Mouse (Mus musculus) cortical plate, adult 2 months (tissue): ENCODE measurements around the gene Nup98. TPM values are rescaled to one million over a fixed set of nuclear protein-coding genes. Genes with fewer than 3 reads are reported as not detected.

Source experiments
- H3K27ac ChIP-seq: fragments of 200-500 bp; 2 replicates; pipeline ENCODE4 v1.5.1; 2012; ENCODE audit warnings: low read length, control low read depth, inconsistent platforms; ENCODE audit not compliant: insufficient read depth
- H3K4me1 ChIP-seq: fragments of 200-500 bp; 2 replicates; pipeline ENCODE4 v1.6.1; 2011; ENCODE audit warnings: low read length; ENCODE audit not compliant: control insufficient read depth, insufficient read depth
- H3K4me3 ChIP-seq: fragments of 200-500 bp; 2 replicates; pipeline ENCODE4 v1.5.1; 2011; ENCODE audit warnings: mild to moderate bottlenecking, low read length, control low read depth; ENCODE audit not compliant: insufficient read depth
- CTCF ChIP-seq: fragments of 200-500 bp; IDR thresholded peaks from 2 replicates; pipeline ENCODE4 v1.5.1; 2011; ENCODE audit warnings: mild to moderate bottlenecking, control low read depth, low read length; ENCODE audit not compliant: insufficient read depth; ENCODE audit errors: extremely low read depth
- POLR2A ChIP-seq: fragments of 200-500 bp; IDR thresholded peaks from 2 replicates; pipeline ENCODE4 v1.6.1; 2011; ENCODE audit warnings: mild to moderate bottlenecking, low read length, control low read depth; ENCODE audit not compliant: insufficient read depth; ENCODE audit errors: extremely low read depth
- polyA plus RNA-seq: library from polyadenylated mRNA; depleted of rRNA; stranded (reverse); fragments of >200 nt; gene quantifications from 2 replicates; pipeline ENCODE4 v1.2.3, GENCODE M21; 2012

Nup98 gene
- polyA plus RNA-seq, 1 experiment: 17.1 TPM

DNA sequence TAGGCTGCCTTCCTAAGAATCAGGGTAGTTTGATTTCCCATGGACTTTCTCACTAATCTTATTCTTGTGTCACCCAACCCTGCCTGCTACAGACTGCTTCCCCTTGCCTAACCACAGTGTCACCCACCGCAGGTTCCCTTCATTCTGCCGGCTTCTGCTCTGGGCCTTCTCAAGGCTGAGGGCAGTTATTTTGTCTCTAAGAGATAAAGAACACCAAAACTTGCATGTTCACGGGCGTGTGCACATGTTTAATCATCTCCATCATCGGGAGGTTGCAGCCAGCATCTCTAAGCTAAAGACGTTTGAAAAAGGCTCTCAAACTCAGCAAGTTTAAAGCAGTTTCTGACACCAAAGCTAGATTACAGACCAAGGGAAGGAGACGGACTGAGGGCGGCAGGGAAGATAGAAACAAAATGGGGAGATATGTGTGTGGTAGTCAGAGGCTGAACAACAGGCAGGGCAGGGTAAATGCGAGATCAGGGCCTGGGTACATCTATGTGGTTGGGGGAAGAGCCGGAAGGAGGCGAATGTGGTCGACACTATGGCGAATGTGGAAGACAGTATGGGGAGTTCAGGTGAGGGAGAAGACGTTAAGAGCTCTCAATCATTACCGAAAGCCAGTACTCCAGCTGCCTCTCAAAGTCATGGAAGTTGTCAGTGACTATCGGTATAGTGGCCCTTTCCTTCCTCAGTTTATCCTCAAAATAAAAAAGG lies 38.9 kb upstream of the Nup98 start:
- Histone ChIP-seq H3K4me1 (peaks cover 3% of the 10 kb centered on the region; the same call in 1 of the 2 replicates), H3K4me3 (peak overlapping the region; percentile 82), H3K27ac (peak overlapping the region; percentile 83)
- no peak for TF ChIP-seq CTCF
- TF ChIP-seq POLR2A: no peak

GRCm38 (mm10) chr7:102246956-102247797 lies 37.2 kb upstream of the Nup98 start:
- peak overlapping the region; percentile 70 for H3K27ac ChIP-seq
- TF ChIP-seq POLR2A (no peak), CTCF (no peak)
- H3K4me3 ChIP-seq: no peak overlapping the region
- peaks cover 3% of the 10 kb centered on the region; the same call in 1 of the 2 replicates for H3K4me1 ChIP-seq

DNA sequence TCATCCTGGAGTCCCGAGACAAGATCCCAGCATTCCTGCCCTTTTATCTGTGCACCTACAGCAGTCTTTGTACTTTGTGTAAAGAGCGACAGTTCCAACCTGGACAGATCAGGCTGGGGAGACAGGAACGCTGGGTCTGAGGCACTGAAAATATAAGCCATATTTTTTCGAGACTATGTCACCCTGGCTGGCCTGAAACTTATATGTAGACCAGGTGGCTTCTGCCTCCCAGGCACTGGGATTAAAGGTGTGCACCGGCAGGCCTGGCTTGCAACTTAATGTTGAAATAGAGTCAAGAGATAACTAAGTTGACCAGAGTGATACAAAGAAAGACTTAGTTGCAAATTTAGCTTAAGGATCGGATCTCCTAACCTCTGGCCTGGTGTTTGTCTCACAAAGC lies 36.3 kb upstream of the Nup98 start:
- H3K4me1 ChIP-seq: peaks cover 3% of the 10 kb centered on the region; the same call in 1 of the 2 replicates
- peak overlapping the region; percentile 70 for H3K27ac ChIP-seq
- no peak overlapping the region for H3K4me3 ChIP-seq
- no peak for TF ChIP-seq POLR2A
- no peak for TF ChIP-seq CTCF

DNA sequence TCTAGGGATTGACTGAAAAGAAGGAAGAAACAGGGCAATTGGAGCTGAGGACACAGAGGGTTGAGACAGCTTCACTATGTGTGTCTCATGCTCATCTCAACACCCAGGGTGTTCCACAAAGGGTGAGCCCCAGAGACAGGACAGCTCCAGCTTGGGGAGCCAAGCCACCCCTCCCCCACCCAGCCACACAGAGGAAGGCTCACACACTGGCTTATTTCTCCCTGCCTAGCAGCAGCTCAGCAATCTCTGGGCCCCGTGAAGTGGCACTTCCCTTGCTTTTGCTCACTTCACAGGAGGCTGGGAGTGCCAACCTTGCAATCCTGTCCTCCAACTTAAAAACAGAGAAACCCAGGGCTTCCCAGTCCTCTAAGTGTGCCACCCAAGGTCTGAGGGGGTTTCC lies 35.8 kb upstream of the Nup98 start:
- Histone ChIP-seq H3K4me3 (no peak overlapping the region), H3K27ac (peak overlapping the region; percentile 89)
- TF ChIP-seq CTCF: no peak
- TF ChIP-seq POLR2A: no peak

DNA sequence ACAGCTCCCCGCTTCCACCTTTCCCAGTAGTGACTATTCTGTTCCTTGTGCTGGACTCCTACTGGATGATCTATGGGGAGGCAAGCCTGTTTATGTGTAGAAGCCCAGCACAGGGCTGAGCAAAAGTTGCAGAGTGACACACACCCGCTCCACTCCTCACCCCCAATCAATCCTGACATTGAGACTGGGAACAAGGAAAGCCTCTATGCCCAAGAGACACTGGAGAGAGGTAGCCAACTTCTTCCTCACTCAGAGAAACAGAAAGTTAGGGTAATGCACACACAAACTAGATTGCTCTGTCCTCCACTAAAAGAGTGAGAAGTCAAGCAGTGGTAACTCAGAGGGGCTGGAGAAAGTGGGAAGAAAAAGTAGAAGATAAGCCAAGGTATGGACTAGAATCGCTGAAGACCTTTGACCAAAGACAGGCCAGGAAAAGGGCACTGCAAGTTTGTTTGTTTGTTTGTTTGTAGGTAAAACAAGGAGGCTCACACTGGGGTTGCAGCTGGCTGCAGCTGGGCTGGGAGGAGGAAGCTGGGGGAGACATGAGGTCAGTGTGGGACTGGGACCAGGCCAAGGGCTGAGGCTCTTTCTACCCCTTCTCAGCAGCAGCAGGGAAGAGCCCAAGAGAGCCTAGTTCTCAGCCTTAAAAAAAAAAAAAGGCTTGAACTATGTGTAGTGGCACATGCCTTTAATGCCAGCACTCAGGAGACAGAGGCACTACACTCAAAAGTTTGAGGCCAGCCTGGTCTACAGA lies 35.0 kb upstream of the Nup98 start:
- peak overlapping the region; percentile 95 for H3K27ac ChIP-seq
- H3K4me3 ChIP-seq: no peak overlapping the region
- peaks cover 3% of the 10 kb centered on the region; the same call in 1 of the 2 replicates for H3K4me1 ChIP-seq
- TF ChIP-seq CTCF: no peak
- no peak for TF ChIP-seq POLR2A

More for the DNA sequence above, 35.8 kb upstream of the Nup98 start:
- H3K4me1 ChIP-seq: peaks cover 3% of the 10 kb centered on the region; the same call in 1 of the 2 replicates

DNA sequence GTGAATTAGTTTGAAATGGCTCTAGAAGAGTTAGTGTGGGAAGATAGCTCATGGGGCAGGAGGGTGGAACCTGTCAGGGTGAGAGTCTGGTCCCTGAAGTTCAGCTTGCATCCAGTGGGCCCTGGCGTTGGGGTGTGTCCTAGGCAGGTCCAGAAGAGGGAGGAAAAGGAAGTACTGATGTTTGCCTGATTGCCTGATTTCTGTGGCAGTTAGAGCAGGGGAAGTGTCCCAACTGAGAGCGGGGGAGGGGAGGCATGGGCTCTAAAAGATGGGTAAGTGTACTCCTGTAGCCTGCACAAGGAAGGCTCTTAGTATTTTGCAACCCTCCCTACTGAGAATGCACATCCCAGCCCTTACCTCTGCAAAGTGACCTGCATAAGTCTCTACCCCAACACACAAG lies 33.9 kb upstream of the Nup98 start:
- no peak for TF ChIP-seq POLR2A
- H3K27ac ChIP-seq: peak overlapping the region; percentile 5; the same call in 1 of the 2 replicates
- H3K4me3 ChIP-seq: no peak overlapping the region
- peaks cover 2% of the 10 kb centered on the region; the same call in 1 of the 2 replicates for H3K4me1 ChIP-seq

- Histone ChIP-seq H3K4me3 (no peak overlapping the region), H3K4me1 (peaks cover 1% of the 10 kb centered on the region; the same call in 1 of the 2 replicates), H3K27ac (no peak overlapping the region)
- TF ChIP-seq CTCF (no peak), POLR2A (no peak)
These were observed 32.9 kb upstream of the Nup98 start for GRCm38 (mm10) chr7:102242917-102243316.

GRCm38 (mm10) chr7:102242371-102242770 lies 32.4 kb upstream of the Nup98 start:
- TF ChIP-seq CTCF (no peak), POLR2A (no peak)
- H3K4me3 ChIP-seq: no peak overlapping the region

DNA sequence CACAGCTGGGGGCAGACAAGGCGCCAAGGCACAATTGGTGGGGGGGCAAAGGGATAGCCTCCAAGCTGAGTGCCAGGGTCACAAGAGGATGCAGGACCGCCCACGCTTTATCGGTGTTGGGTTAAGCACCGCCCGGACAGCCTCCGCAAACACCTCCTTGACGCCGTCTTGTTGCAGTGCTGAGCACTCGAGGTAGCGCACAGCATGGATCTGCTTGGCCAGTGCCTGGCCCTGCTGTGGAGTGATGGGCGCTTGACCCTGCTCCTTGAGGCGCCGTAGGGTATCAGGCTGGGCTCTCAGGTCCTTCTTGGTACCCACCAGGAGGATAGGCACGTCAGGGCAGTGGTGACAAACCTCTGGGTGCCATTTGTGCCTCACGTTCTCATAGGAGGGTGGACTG lies 29.6 kb upstream of the Nup98 start:
- Histone ChIP-seq H3K27ac (peak overlapping the region; percentile 53), H3K4me3 (no peak overlapping the region), H3K4me1 (0 out of 2 replicates have a peak, but pooled peaks cover 1% of the 10 kb centered on the region)
- TF ChIP-seq CTCF: no peak
- TF ChIP-seq POLR2A: no peak

More at GRCm38 (mm10) chr7:102242371-102242770, 32.4 kb upstream of the Nup98 start:
- Histone ChIP-seq H3K4me1 (peaks cover 1% of the 10 kb centered on the region; the same call in 1 of the 2 replicates), H3K27ac (no peak overlapping the region)
